Mouse (Mus musculus) cerebellum, adult 9-10 months (tissue): Measurements from ENCODE around the gene Gm13290.
"Not testable (repeated sequence)": the region's sequence is repeated elsewhere in the genome, so short reads cannot be mapped to it uniquely, and the experiment has no call there.

ENCODE experiments used
- DNase-seq: peaks from one replicate; pipeline ENCODE4 v3.0.0; 2022

Gm13290 gene

DNA sequence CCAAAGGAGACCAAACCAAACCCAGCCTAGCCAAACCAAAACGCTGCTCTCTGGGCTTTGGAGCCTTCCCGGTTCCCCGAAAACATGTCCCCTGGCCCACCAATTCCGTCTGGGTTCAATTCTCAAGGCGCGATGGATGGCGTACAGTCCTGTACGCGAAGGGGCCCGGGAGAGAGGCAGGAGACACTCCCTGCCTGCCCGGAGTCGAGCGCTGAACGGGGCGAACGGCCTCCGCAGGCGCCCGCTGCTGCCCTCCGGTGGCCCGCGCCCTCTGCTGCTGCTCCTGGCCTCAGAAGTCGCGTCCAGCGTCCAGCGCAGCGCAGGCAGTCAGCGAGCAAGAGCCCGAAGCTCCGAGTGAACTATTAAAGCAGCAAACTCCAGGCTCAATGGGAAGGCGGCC, 8.7 kb downstream of the Gm13290 start:
- DNase-seq: not testable (repeated sequence)

DNA sequence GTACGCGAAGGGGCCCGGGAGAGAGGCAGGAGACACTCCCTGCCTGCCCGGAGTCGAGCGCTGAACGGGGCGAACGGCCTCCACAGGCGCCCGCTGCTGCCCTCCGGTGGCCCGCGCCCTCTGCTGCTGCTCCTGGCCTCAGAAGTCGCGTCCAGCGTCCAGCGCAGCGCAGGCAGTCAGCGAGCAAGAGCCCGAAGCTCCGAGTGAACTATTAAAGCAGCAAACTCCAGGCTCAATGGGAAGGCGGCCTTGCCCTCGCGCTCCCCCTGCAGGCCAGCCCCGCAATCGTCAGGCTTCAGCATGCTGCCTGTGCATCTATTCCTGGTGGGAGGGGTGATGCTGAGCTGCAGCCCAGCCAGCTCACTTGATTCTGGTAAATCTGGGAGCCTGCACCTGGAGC, 11.8 kb downstream of the Gm13290 start, which contains the start of gene Gm13276:
Gm13276 (plus strand) TSS at position 301 of the 400 bp plus-strand sequence.
- DNase-seq: not testable (repeated sequence)

DNA sequence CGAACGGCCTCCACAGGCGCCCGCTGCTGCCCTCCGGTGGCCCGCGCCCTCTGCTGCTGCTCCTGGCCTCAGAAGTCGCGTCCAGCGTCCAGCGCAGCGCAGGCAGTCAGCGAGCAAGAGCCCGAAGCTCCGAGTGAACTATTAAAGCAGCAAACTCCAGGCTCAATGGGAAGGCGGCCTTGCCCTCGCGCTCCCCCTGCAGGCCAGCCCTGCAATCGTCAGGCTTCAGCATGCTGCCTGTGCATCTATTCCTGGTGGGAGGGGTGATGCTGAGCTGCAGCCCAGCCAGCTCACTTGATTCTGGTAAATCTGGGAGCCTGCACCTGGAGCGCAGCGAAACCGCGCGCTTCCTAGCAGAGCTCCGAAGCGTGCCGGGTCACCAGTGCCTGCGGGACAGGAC, 14.8 kb downstream of the Gm13290 start, which contains the start of gene Gm13277:
Gm13277 (plus strand) TSS at position 231 of the 400 bp plus-strand sequence.
- peak; percentile 80 for DNase-seq

DNA sequence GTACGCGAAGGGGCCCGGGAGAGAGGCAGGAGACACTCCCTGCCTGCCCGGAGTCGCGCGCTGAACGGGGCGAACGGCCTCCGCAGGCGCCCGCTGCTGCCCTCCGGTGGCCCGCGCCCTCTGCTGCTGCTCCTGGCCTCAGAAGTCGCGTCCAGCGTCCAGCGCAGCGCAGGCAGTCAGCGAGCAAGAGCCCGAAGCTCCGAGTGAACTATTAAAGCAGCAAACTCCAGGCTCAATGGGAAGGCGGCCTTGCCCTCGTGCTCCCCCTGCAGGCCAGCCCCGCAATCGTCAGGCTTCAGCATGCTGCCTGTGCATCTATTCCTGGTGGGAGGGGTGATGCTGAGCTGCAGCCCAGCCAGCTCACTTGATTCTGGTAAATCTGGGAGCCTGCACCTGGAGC, 17.6 kb downstream of the Gm13290 start, which contains the start of gene Gm13278:
Gm13278 (plus strand) TSS at position 301 of the 400 bp plus-strand sequence.
- DNase-seq: not testable (repeated sequence)

DNA sequence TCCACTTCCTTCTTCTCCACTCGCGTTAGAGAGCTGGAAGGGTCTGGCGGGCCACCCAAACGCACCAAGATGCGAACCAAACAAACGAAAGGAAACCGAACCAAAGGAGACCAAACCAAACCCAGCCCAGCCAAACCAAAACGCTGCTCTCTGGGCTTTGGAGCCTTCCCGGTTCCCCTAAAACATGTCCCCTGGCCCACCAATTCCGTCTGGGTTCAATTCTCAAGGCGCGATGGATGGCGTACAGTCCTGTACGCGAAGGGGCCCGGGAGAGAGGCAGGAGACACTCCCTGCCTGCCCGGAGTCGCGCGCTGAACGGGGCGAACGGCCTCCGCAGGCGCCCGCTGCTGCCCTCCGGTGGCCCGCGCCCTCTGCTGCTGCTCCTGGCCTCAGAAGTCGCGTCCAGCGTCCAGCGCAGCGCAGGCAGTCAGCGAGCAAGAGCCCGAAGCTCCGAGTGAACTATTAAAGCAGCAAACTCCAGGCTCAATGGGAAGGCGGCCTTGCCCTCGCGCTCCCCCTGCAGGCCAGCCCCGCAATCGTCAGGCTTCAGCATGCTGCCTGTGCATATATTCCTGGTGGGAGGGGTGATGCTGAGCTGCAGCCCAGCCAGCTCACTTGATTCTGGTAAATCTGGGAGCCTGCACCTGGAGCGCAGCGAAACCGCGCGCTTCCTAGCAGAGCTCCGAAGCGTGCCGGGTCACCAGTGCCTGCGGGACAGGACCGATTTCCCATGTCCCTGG, 20.5 kb downstream of the Gm13290 start, which contains the start of gene Gm13275:
Gm13275 (plus strand) TSS at position 552 of the 740 bp plus-strand sequence.
- peak; percentile 88 for DNase-seq

DNA sequence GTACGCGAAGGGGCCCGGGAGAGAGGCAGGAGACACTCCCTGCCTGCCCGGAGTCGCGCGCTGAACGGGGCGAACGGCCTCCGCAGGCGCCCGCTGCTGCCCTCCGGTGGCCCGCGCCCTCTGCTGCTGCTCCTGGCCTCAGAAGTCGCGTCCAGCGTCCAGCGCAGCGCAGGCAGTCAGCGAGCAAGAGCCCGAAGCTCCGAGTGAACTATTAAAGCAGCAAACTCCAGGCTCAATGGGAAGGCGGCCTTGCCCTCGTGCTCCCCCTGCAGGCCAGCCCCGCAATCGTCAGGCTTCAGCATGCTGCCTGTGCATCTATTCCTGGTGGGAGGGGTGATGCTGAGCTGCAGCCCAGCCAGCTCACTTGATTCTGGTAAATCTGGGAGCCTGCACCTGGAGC, 23.5 kb downstream of the Gm13290 start, which contains the start of gene Gm13279:
Gm13279 (plus strand) TSS at position 301 of the 400 bp plus-strand sequence.
- DNase-seq: not testable (repeated sequence)

DNA sequence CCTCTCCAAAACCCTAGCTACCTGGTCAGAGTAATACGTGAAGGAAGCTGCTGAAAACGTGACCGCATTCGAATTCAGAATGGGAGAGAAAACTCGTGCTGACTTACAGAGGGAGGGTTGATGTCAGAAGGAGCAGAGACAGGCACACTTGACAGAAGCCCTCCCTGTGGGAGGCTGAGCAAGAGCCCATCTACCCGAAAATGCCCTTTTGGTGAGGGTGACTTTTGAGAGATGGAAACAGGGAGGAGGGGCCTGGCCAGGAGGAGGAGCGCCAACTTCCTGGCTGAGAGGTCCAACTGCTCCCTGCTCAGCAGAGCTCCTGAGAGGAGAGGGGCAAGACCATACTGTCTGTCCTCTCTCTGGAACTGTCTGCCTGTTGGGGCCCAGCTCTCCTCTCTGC, 25.7 kb downstream of the Gm13290 start, which contains the start of gene Gm13285:
Gm13285 (plus strand) TSS at position 301 of the 400 bp plus-strand sequence.
- not testable (repeated sequence) for DNase-seq

DNA sequence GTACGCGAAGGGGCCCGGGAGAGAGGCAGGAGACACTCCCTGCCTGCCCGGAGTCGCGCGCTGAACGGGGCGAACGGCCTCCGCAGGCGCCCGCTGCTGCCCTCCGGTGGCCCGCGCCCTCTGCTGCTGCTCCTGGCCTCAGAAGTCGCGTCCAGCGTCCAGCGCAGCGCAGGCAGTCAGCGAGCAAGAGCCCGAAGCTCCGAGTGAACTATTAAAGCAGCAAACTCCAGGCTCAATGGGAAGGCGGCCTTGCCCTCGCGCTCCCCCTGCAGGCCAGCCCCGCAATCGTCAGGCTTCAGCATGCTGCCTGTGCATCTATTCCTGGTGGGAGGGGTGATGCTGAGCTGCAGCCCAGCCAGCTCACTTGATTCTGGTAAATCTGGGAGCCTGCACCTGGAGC, 29.3 kb downstream of the Gm13290 start, which contains the start of gene Gm13287:
Gm13287 (plus strand) TSS at position 301 of the 400 bp plus-strand sequence.
- not testable (repeated sequence) for DNase-seq

DNA sequence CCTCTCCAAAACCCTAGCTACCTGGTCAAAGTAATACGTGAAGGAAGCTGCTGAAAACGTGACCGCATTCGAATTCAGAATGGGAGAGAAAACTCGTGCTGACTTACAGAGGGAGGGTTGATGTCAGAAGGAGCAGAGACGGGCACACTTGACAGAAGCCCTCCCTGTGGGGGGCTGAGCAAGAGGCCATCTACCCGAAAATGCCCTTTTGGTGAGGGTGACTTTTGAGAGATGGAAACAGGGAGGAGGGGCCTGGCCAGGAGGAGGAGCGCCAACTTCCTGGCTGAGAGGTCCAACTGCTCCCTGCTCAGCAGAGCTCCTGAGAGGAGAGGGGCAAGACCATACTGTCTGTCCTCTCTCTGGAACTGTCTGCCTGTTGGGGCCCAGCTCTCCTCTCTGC, 31.6 kb downstream of the Gm13290 start, which contains the start of gene Gm13288:
Gm13288 (plus strand) TSS at position 301 of the 400 bp plus-strand sequence.
- DNase-seq: not testable (repeated sequence)

DNA sequence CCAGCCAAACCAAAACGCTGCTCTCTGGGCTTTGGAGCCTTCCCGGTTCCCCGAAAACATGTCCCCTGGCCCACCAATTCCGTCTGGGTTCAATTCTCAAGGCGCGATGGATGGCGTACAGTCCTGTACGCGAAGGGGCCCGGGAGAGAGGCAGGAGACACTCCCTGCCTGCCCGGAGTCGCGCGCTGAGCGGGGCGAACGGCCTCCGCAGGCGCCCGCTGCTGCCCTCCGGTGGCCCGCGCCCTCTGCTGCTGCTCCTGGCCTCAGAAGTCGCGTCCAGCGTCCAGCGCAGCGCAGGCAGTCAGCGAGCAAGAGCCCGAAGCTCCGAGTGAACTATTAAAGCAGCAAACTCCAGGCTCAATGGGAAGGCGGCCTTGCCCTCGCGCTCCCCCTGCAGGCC, 32.1 kb downstream of the Gm13290 start:
- not testable (repeated sequence) for DNase-seq

DNA sequence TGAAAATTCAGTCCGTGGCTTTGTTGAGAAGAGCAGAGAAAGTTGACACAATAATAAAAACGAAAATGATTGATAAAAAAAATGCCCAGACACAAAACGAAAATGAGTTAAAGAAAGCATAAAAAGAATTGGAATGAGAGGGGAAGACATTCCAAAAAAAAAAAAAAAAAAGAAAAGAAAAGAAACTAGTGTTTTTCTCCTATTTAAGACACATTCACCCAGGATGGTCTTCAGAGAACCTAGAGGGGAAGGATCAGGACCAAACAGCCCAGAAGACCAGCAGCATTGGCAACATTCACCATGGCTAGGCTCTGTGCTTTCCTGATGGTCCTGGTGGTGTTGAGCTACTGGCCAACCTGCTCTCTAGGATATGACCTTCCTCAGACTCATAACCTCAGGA, 42.3 kb downstream of the Gm13290 start, which contains the start of gene Ifna7:
Ifna7 (plus strand) TSS at position 301 of the 400 bp plus-strand sequence.
- DNase-seq: no peak

DNA sequence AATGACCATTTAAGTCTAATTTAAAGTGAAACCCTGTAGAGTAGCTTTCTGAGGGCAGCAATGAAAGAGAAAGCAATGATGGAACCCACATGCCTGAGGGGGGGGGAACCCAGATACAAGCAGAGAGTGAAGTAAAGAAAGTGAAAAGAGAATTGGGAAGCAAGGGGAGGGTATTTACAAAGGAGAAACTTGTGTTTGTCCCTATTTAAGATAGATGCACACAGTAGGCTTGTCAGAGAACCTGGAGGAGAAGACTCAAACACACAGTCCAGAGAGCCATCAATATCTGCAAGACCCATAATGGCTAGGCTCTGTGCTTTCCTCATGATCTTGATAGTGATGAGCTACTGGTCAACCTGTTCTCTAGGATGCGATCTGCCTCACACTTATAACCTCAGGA, 46.0 kb downstream of the Gm13290 start, which contains the start of gene Ifna11:
Ifna11 (plus strand) TSS at position 301 of the 400 bp plus-strand sequence.
- no peak for DNase-seq

DNA sequence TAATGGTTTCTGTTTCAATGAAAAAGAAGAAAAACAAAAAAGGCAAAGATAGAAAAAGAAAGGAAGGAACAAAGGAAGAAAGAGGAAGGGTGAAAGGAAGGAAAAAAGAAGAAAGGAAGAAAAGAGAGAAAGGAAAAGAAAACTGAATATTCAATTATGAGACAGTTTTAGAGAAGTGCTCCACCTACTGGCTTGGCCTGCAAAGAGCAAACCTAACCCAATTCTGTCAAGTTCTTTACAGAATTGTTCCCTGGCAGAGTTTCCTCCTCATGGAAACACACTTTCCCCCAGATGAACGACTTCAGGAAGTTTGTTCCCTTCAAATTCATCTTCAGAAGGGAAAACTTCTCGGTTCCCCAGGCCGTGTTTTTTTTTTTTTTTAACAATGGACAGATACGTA, 49.4 kb downstream of the Gm13290 start:
- DNase-seq: no peak
